Mouse (Mus musculus) liver, adult 2 months (tissue): ENCODE results near the gene Plxna4. TPM values are rescaled to one million over a fixed set of nuclear protein-coding genes. Genes with fewer than 3 reads are reported as not detected.

Experiments
- DNase-seq: peaks from one replicate; pipeline ENCODE4 v3.0.0-alpha.2; 2011; ENCODE audit warnings: low read depth, low spot score; ENCODE audit errors: extremely low read depth
- H3K27ac ChIP-seq: fragments of 200-500 bp; replicated peaks from 2 replicates; pipeline ENCODE4 v1.5.1; 2012; ENCODE audit warnings: low read depth, mild to moderate bottlenecking, control low read depth, inconsistent platforms, low read length; ENCODE audit not compliant: insufficient read depth
- H3K27me3 ChIP-seq: fragments of 200-500 bp; 2 replicates; pipeline ENCODE4 v1.6.1; 2012; ENCODE audit warnings: mild to moderate bottlenecking, moderate library complexity, low read length, inconsistent platforms; ENCODE audit not compliant: control insufficient read depth, insufficient read depth
- H3K36me3 ChIP-seq: fragments of 200-500 bp; 2 replicates; pipeline ENCODE4 v1.6.1; 2012; ENCODE audit warnings: low read length, inconsistent platforms; ENCODE audit not compliant: control insufficient read depth, insufficient read depth
- H3K4me1 ChIP-seq: fragments of 200-500 bp; 2 replicates; pipeline ENCODE4 v1.6.1; 2011; ENCODE audit warnings: low read length; ENCODE audit not compliant: control insufficient read depth, insufficient read depth
- H3K4me3 ChIP-seq: fragments of 200-500 bp; 2 replicates; pipeline ENCODE4 v1.5.1; 2011; ENCODE audit warnings: low read depth, mild to moderate bottlenecking, control low read depth, low read length, moderate library complexity; ENCODE audit not compliant: insufficient read depth
- H3K79me2 ChIP-seq: fragments of 200-500 bp; 2 replicates; pipeline ENCODE4 v1.6.1; 2012; ENCODE audit warnings: inconsistent platforms, mild to moderate bottlenecking, low read length, moderate library complexity; ENCODE audit not compliant: control insufficient read depth, insufficient read depth
- H3K9ac ChIP-seq: fragments of 200-500 bp; 2 replicates; pipeline ENCODE4 v1.6.1; 2012; ENCODE audit warnings: low read depth, mild to moderate bottlenecking, control low read depth, inconsistent platforms, low read length
- CTCF ChIP-seq: fragments of 200-500 bp; IDR thresholded peaks from 2 replicates; pipeline ENCODE4 v1.5.1; 2011; ENCODE audit warnings: low read depth, low read length, control low read depth
- POLR2A ChIP-seq: fragments of 200-500 bp; IDR thresholded peaks from 2 replicates; pipeline ENCODE4 v1.6.1; 2011; ENCODE audit warnings: low read length, control low read depth; ENCODE audit not compliant: insufficient read depth; ENCODE audit errors: extremely low read depth
- WGBS: fragments of 180-500 bp; shearing (Covaris S2); methylation state at CpG from one replicate; pipeline ENCODE4 v1.1.7; 2018; 5-methylcytosine and 5-hydroxymethylcytosine counted together
- polyA plus RNA-seq: library from polyadenylated mRNA; depleted of rRNA; stranded (reverse); fragments of >200 nt; gene quantifications from 2 replicates; pipeline ENCODE4 v1.2.3, GENCODE M21; 2012
- total RNA-seq: library from RNA; depleted of rRNA; stranded (reverse); fragments of >200 nt; gene quantifications from 2 replicates; pipeline ENCODE4 v1.2.3, GENCODE M21; 2014

Plxna4 gene
- total and polyA plus RNA-seq, 2 experiments, result 0.32 to 1.0 TPM

GRCm38 (mm10) chr6:32109207-32109606 is 478.8 kb downstream of the Plxna4 start:
- Histone ChIP-seq H3K36me3 (no peaks in the 10 kb centered on the region), H3K4me3 (no peak overlapping the region), H3K9ac (no peak overlapping the region), H3K27ac (no peak overlapping the region), H3K4me1 (no peaks in the 10 kb centered on the region), H3K79me2 (no peaks in the 10 kb centered on the region), H3K27me3 (no peaks in the 10 kb centered on the region)
- DNase-seq, result no peak
- 33% methylated on average over 2 of the region's 2 CpGs for WGBS
- TF ChIP-seq POLR2A (no peak), CTCF (no peak)

- H3K79me2 ChIP-seq, result no peaks in the 10 kb centered on the region
- H3K36me3 ChIP-seq, result no peaks in the 10 kb centered on the region
- WGBS, result 52% methylated on average over 9 of the region's 9 CpGs
- H3K9ac ChIP-seq, result no peak overlapping the region
- no peak for DNase-seq
- no peak overlapping the region for H3K27ac ChIP-seq
- H3K4me3 ChIP-seq, result no peak overlapping the region
- no peak for TF ChIP-seq POLR2A
- no peak for TF ChIP-seq CTCF
- H3K27me3 ChIP-seq, result no peaks in the 10 kb centered on the region
- no peaks in the 10 kb centered on the region for H3K4me1 ChIP-seq
Observed at GRCm38 (mm10) chr6:32105547-32106275, 482.3 kb downstream of the Plxna4 start.
